Mouse (Mus musculus) MEL (cell line): Measurements from ENCODE around the gene Olfr923. TPM values are rescaled to one million over a fixed set of nuclear protein-coding genes. Genes with fewer than 3 reads are reported as not detected.
"Not testable (repeated sequence)": the region's sequence is repeated elsewhere in the genome, so short reads cannot be mapped to it uniquely, and the experiment has no call there.

Experiments used
- DNase-seq: peaks from one replicate; pipeline ENCODE4 v3.0.0; 2011; ENCODE audit warnings: low read depth, low spot score
- H3K27ac ChIP-seq: 2 replicates; pipeline ENCODE4 v1.5.1; 2012; ENCODE audit warnings: low read depth, mild to moderate bottlenecking, control low read depth, low read length, moderate library complexity; ENCODE audit not compliant: control insufficient read depth
- H3K27me3 ChIP-seq, 2 experiments: fragments of 150-350 bp in 1 of 2; sonication (generic) in 1 of 2; 2 replicates each; pipeline ENCODE4 v1.6.1; 2012; ENCODE audit warnings: low read length in 2 of 2, mild to moderate bottlenecking in 2 of 2, improper control_type of control experiment in 1 of 2, moderate library complexity in 1 of 2; ENCODE audit not compliant: insufficient read depth in 2 of 2, control insufficient read depth in 1 of 2
- H3K36me3 ChIP-seq, 2 experiments: 2 replicates each; pipeline ENCODE4 v1.6.1; 2012 to 2014; ENCODE audit warnings: low read length in 2 of 2, improper control_type of control experiment in 1 of 2, inconsistent platforms in 1 of 2, mild to moderate bottlenecking in 1 of 2; ENCODE audit not compliant: insufficient read depth in 2 of 2, control insufficient read depth in 1 of 2
- H3K4me1 ChIP-seq, 2 experiments: fragments of 150-350 bp in 1 of 2; sonication (generic) in 1 of 2; 2 replicates each; pipeline ENCODE4 v1.6.1; 2012; ENCODE audit warnings: low read length in 2 of 2, improper control_type of control experiment in 1 of 2, mild to moderate bottlenecking in 1 of 2; ENCODE audit not compliant: insufficient read depth in 2 of 2, control insufficient read depth in 1 of 2
- H3K4me3 ChIP-seq, 2 experiments: fragments of 150-350 bp in 1 of 2; sonication (generic) in 1 of 2; 2 replicates each; pipeline ENCODE4 v1.5.1; 2012; ENCODE audit warnings: low read depth in 2 of 2, low read length in 2 of 2, mild to moderate bottlenecking in 2 of 2, moderate library complexity in 2 of 2, control low read depth in 1 of 2, improper control_type of control experiment in 1 of 2; ENCODE audit not compliant: control insufficient read depth in 1 of 2, insufficient read depth in 1 of 2
- H3K79me2 ChIP-seq: 2 replicates; pipeline ENCODE4 v1.6.1; 2012; ENCODE audit warnings: mild to moderate bottlenecking, low read length, moderate library complexity; ENCODE audit not compliant: control insufficient read depth, poor library complexity, insufficient read depth
- H3K9ac ChIP-seq: 2 replicates; pipeline ENCODE4 v1.6.1; 2012; ENCODE audit warnings: low read depth, mild to moderate bottlenecking, control low read depth, low read length, moderate library complexity; ENCODE audit not compliant: control insufficient read depth, poor library complexity, severe bottlenecking
- H3K9me3 ChIP-seq: fragments of 150-350 bp; sonication (generic); replicated peaks from 2 replicates; pipeline ENCODE4 v1.6.1; 2012; ENCODE audit warnings: mild to moderate bottlenecking, low read length, improper control_type of control experiment, moderate library complexity; ENCODE audit not compliant: insufficient read depth
- CHD1 ChIP-seq: IDR thresholded peaks from 2 replicates; pipeline ENCODE4 v1.6.1; 2012; ENCODE audit warnings: low read depth, mild to moderate bottlenecking, inconsistent platforms, low read length, improper control_type of control experiment
- ELF1 ChIP-seq: IDR thresholded peaks from 2 replicates; pipeline ENCODE4 v1.6.1; 2014; ENCODE audit warnings: low read depth, mild to moderate bottlenecking, inconsistent platforms, low read length, improper control_type of control experiment, moderate library complexity
- ETS1 ChIP-seq: IDR thresholded peaks from 2 replicates; pipeline ENCODE4 v1.6.1; 2012; ENCODE audit warnings: low read depth, mild to moderate bottlenecking, inconsistent platforms, low read length, improper control_type of control experiment, moderate library complexity
- GATA1 ChIP-seq: IDR thresholded peaks from 2 replicates; pipeline ENCODE4 v1.6.1; 2011; ENCODE audit warnings: low read depth, low read length, improper control_type of control experiment
- JUND ChIP-seq: IDR thresholded peaks from 2 replicates; pipeline ENCODE4 v1.6.1; 2011; ENCODE audit warnings: low read depth, mild to moderate bottlenecking, improper control_type of control experiment, low read length
- MEF2A ChIP-seq: IDR thresholded peaks from 2 replicates; pipeline ENCODE4 v1.6.1; 2014; ENCODE audit warnings: low read depth, mild to moderate bottlenecking, inconsistent platforms, low read length, improper control_type of control experiment; ENCODE audit not compliant: poor library complexity, insufficient replicate concordance, severe bottlenecking; ENCODE audit errors: extremely low read depth
- MYB ChIP-seq: IDR thresholded peaks from 2 replicates; pipeline ENCODE4 v1.6.1; 2011; ENCODE audit warnings: mild to moderate bottlenecking, low read depth, low read length, improper control_type of control experiment
- USF2 ChIP-seq, 2 experiments: IDR thresholded peaks; 2 replicates each; pipeline ENCODE4 v1.6.1; 2011 to 2012; ENCODE audit warnings: improper control_type of control experiment in 2 of 2, low read length in 2 of 2, borderline replicate concordance in 1 of 2, inconsistent platforms in 1 of 2, low read depth in 1 of 2, mild to moderate bottlenecking in 1 of 2; ENCODE audit not compliant: insufficient read depth in 1 of 2
- ZKSCAN1 ChIP-seq: IDR thresholded peaks from 2 replicates; pipeline ENCODE4 v1.6.1; 2012; ENCODE audit warnings: low read depth, mild to moderate bottlenecking, inconsistent platforms, low read length, improper control_type of control experiment, moderate library complexity
- polyA plus RNA-seq, 2 experiments: library from polyadenylated mRNA; stranded (reverse) in 1 of 2; unstranded in 1 of 2; fragments of >175 nt in 1 of 2; fragments of >200 nt in 1 of 2; gene quantifications; 2 replicates each; pipeline versions ENCODE4 v1.2.1 to v1.2.4; 2012; ENCODE audit warnings: low replicate concordance in 2 of 2, low read depth in 1 of 2; ENCODE audit not compliant: insufficient read length in 2 of 2, insufficient read depth in 1 of 2, missing spikeins in 1 of 2
- total RNA-seq: library from RNA; depleted of rRNA; stranded (reverse); fragments of 300-350 nt; gene quantifications from 2 replicates; pipeline ENCODE4 v1.2.3, GENCODE M21; 2012; rRNA removed

The Olfr923 gene
- total and polyA plus RNA-seq, 3 experiments = not detected

- not testable (repeated sequence) for H3K27ac ChIP-seq, H3K36me3 ChIP-seq, H3K9me3 ChIP-seq, H3K9ac ChIP-seq, H3K27me3 ChIP-seq, H3K79me2 ChIP-seq, DNase-seq, H3K4me3 ChIP-seq, H3K4me1 ChIP-seq
Observed at GRCm38 (mm10) chr9:38874880-38875279, 48.5 kb downstream of the Olfr923 start.

GRCm38 (mm10) chr9:38876826-38877225 is 50.5 kb downstream of the Olfr923 start, which contains the start of gene Olfr926:
TSS of gene Olfr926 (plus strand) at chr9:38877126.
- Histone ChIP-seq H3K27me3 (no peaks in the 10 kb centered on the region), H3K36me3 (no peaks in the 10 kb centered on the region), H3K79me2 (no peaks in the 10 kb centered on the region), H3K9ac (no peak within 1 kb of the TSS), H3K4me1 (no peaks in the 10 kb centered on the region), H3K27ac (no peak within 1 kb of the TSS), H3K4me3 (no peak within 1 kb of the TSS), H3K9me3 (no peaks in the 10 kb centered on the region)
- DNase-seq = no peak
- TF ChIP-seq CHD1 (no peak), ELF1 (no peak), MEF2A (no peak), USF2 (IDR thresholded peaks at IDR 0.05; ENCODE audit: borderline replicate concordance in 1 of 2, insufficient read depth in 1 of 2, low read depth in 1 of 2, low read length in 2 of 2) (no peak), MYB (no peak), ZKSCAN1 (no peak), JUND (no peak), GATA1 (no peak), ETS1 (no peak)

Other genes with a start within 250 kb of the Olfr923 start
- gene Olfr912, start 246.4 kb upstream of the Olfr923 start, total RNA-seq = not detected in 2 replicates
- not detected for gene Olfr912, start 246.4 kb upstream of the Olfr923 start, polyA plus RNA-seq
- gene Olfr913, start 233.8 kb upstream of the Olfr923 start, total RNA-seq = not detected in 2 replicates
- not detected for gene Olfr913, start 233.8 kb upstream of the Olfr923 start, polyA plus RNA-seq
- not detected in 2 replicates for gene Olfr914, start 221.4 kb upstream of the Olfr923 start, total RNA-seq
- gene Olfr914, start 221.4 kb upstream of the Olfr923 start, polyA plus RNA-seq = not detected
- gene Olfr916, start 166.7 kb upstream of the Olfr923 start, total RNA-seq = not detected in 2 replicates
- not detected for gene Olfr916, start 166.7 kb upstream of the Olfr923 start, polyA plus RNA-seq
- gene Olfr917, start 160.7 kb upstream of the Olfr923 start, total RNA-seq = not detected in 2 replicates
- gene Olfr917, start 160.7 kb upstream of the Olfr923 start, polyA plus RNA-seq = not detected
- gene Olfr918, start 151.9 kb upstream of the Olfr923 start, total RNA-seq = not detected in 2 replicates
- under 1 TPM in 1 of 2 experiments, not detected in 1; 0.03 TPM for gene Olfr918, start 151.9 kb upstream of the Olfr923 start, polyA plus RNA-seq
- gene Olfr919, start 122.9 kb upstream of the Olfr923 start, total RNA-seq = not detected in 2 replicates
- gene Olfr919, start 122.9 kb upstream of the Olfr923 start, polyA plus RNA-seq = not detected
- gene Vwa5a, start 108.3 kb upstream of the Olfr923 start, total RNA-seq = 4.1 and 5.2 TPM in 2 replicates
- 1 to 10 TPM in 1 of 2 experiments, not detected in 1; 4.6 TPM for gene Vwa5a, start 108.3 kb upstream of the Olfr923 start, polyA plus RNA-seq
- not detected in 2 replicates for gene Olfr920, start 74.2 kb upstream of the Olfr923 start, total RNA-seq
- gene Olfr920, start 74.2 kb upstream of the Olfr923 start, polyA plus RNA-seq = not detected
- gene Olfr921, start 53.5 kb upstream of the Olfr923 start, total RNA-seq = not detected in 2 replicates
- gene Olfr921, start 53.5 kb upstream of the Olfr923 start, polyA plus RNA-seq = not detected
- not detected in 2 replicates for gene Olfr922, start 11.9 kb upstream of the Olfr923 start, total RNA-seq
- gene Olfr922, start 11.9 kb upstream of the Olfr923 start, polyA plus RNA-seq = not detected
- gene Olfr924, start 17.9 kb downstream of the Olfr923 start, total RNA-seq = not detected in 2 replicates
- gene Olfr924, start 17.9 kb downstream of the Olfr923 start, polyA plus RNA-seq = not detected
- not detected in 2 replicates for gene Olfr26, start 28.5 kb downstream of the Olfr923 start, total RNA-seq
- gene Olfr26, start 28.5 kb downstream of the Olfr923 start, polyA plus RNA-seq = not detected
- not detected in 2 replicates for gene Olfr926, start 50.6 kb downstream of the Olfr923 start, total RNA-seq
- not detected for gene Olfr926, start 50.6 kb downstream of the Olfr923 start, polyA plus RNA-seq
- not detected in 2 replicates for gene Olfr930, start 103.3 kb downstream of the Olfr923 start, total RNA-seq
- not detected for gene Olfr930, start 103.3 kb downstream of the Olfr923 start, polyA plus RNA-seq
- gene Olfr933, start 145.8 kb downstream of the Olfr923 start, total RNA-seq = not detected in 2 replicates
- gene Olfr933, start 145.8 kb downstream of the Olfr923 start, polyA plus RNA-seq = not detected
- not detected in 2 replicates for gene Olfr934, start 161.8 kb downstream of the Olfr923 start, total RNA-seq
- gene Olfr934, start 161.8 kb downstream of the Olfr923 start, polyA plus RNA-seq = not detected
- gene Olfr935, start 173.1 kb downstream of the Olfr923 start, total RNA-seq = not detected in 2 replicates
- gene Olfr935, start 173.1 kb downstream of the Olfr923 start, polyA plus RNA-seq = not detected
- gene Olfr146, start 196.8 kb downstream of the Olfr923 start, total RNA-seq = not detected in 2 replicates
- not detected for gene Olfr146, start 196.8 kb downstream of the Olfr923 start, polyA plus RNA-seq
- not detected in 2 replicates for gene Olfr937, start 238.4 kb downstream of the Olfr923 start, total RNA-seq
- not detected for gene Olfr937, start 238.4 kb downstream of the Olfr923 start, polyA plus RNA-seq